Mouse (Mus musculus): ENCODE results near the gene 1700109H08Rik. TPM values are rescaled to one million over a fixed set of nuclear protein-coding genes. Genes with fewer than 3 reads are reported as not detected.

Gene 1700109H08Rik
- polyA plus RNA-seq, 1 experiment, result 4.5 TPM

DNA sequence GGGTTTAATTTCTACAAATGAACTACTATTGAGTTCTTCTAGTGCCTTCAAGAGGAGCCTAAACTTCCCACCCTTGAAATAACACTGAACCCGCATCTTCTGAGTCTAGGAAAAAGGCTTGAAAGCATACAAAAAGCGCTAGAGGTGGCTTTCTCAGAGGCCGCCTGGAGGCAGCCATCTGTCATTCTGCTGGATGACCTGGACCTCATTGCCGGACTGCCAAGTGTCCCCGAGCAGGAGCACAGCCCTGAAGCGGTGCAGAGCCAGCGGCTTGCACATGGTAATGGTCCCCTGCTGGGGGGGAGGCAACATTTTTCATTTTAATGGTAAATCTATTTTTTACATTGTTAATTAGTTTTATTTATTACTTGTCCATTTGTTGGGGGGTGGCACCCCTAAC is 49.1 kb downstream of the 1700109H08Rik start:
- WGBS, result 97% methylated on average over 7 of the region's 7 CpGs
- H3K36me3 ChIP-seq (ENCODE audit: control insufficient read depth, insufficient read depth, low read length), result peaks cover 7% of the 10 kb centered on the region
- no peaks in the 10 kb centered on the region for H3K27me3 ChIP-seq (ENCODE audit: control insufficient read depth, insufficient read depth, low read length)

DNA sequence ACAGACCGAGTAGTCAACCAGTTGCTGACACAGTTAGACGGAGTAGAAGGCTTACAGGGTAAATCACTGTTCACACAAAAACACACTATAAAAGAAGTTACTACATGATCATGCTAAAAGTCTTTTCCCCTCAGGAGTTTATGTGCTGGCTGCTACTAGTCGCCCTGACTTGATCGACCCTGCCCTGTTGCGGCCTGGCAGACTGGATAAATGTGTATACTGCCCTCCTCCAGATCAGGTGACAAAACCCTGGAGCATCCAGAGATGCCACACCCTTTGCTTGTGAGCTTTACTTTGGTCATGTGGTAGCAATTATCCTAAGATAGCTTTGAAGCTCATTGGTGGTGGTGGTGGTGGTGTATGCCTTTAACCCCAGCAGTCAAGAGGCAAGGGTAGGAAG is 58.7 kb downstream of the 1700109H08Rik start:
- 95% methylated on average over 5 of the region's 5 CpGs for WGBS
- TF ChIP-seq CTCF (IDR thresholded peaks at IDR 0.05; ENCODE audit: borderline replicate concordance, control insufficient read depth, extremely low read depth, insufficient read depth, low read length, poor library complexity), result no peak
- no peak for TF ChIP-seq POLR2A (IDR thresholded peaks at IDR 0.05; ENCODE audit: control insufficient read depth, extremely low read depth, insufficient read depth, low read length, poor library complexity)
- peaks cover under 1% of the 10 kb centered on the region; the same call in 1 of the 2 replicates for H3K36me3 ChIP-seq (ENCODE audit: control insufficient read depth, insufficient read depth, low read length)

More for the DNA sequence above, 49.1 kb downstream of the 1700109H08Rik start:
- no peak overlapping the region for H3K4me3 ChIP-seq (ENCODE audit: control insufficient read depth, insufficient read depth, low read length)
- DNase-seq, result no peak
- TF ChIP-seq CTCF (IDR thresholded peaks at IDR 0.05; ENCODE audit: borderline replicate concordance, control insufficient read depth, extremely low read depth, insufficient read depth, low read length, poor library complexity) (no peak), POLR2A (IDR thresholded peaks at IDR 0.05; ENCODE audit: control insufficient read depth, extremely low read depth, insufficient read depth, low read length, poor library complexity) (no peak)
- no peak overlapping the region for H3K27ac ChIP-seq (ENCODE audit: control insufficient read depth, insufficient read depth, low read length)
- no peaks in the 10 kb centered on the region for H3K4me1 ChIP-seq (replicated peaks; ENCODE audit: control insufficient read depth, insufficient read depth, low read length)

DNA sequence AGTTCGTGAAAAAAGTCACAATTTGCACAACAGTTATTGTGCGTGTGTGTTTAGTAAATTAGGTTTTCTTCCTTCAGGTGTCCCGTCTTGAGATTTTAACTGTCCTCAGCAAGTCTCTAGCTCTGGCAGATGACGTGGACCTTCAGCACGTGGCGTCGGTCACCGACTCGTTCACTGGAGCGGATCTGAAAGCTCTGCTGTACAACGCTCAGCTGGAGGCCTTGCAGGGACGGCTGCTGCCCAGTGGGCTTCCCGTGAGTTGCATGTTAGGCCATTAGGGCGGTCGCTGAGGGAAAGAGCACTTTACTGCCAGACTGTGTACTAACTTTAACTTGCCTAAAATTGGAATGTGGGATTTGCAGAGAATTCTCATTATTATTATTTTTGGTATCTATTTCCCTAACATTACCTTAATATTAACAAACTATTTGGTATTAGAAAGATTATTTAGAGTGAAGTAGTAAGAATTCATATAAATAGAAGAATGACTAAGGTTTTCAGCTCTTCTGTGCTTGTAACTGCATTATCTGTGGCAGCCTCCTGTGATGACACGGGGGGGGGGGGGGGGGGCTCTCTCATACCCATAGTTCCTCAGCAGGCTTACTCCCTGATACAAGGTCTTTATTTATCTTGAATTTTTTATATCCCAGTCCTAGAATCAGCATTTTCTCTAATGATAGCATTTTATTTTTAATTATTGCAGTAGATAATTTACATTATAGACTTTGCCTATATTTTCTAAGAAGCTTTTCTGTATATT is 60.3 kb downstream of the 1700109H08Rik start:
- WGBS, result 93% methylated on average over 16 of the region's 16 CpGs
- Histone ChIP-seq H3K27me3 (ENCODE audit: control insufficient read depth, insufficient read depth, low read length) (no peaks in the 10 kb centered on the region), H3K36me3 (ENCODE audit: control insufficient read depth, insufficient read depth, low read length) (0 out of 2 replicates have a peak, but pooled peaks cover 3% of the 10 kb centered on the region), H3K4me3 (ENCODE audit: control insufficient read depth, insufficient read depth, low read length) (no peak overlapping the region), H3K4me1 (replicated peaks; ENCODE audit: control insufficient read depth, insufficient read depth, low read length) (no peaks in the 10 kb centered on the region), H3K27ac (ENCODE audit: control insufficient read depth, insufficient read depth, low read length) (no peak overlapping the region)
- DNase-seq, result no peak
- TF ChIP-seq POLR2A (IDR thresholded peaks at IDR 0.05; ENCODE audit: control insufficient read depth, extremely low read depth, insufficient read depth, low read length, poor library complexity), result no peak
- no peak for TF ChIP-seq CTCF (IDR thresholded peaks at IDR 0.05; ENCODE audit: borderline replicate concordance, control insufficient read depth, extremely low read depth, insufficient read depth, low read length, poor library complexity)

More for the DNA sequence above, 58.7 kb downstream of the 1700109H08Rik start:
- no peak for DNase-seq
- H3K27me3 ChIP-seq (ENCODE audit: control insufficient read depth, insufficient read depth, low read length), result no peaks in the 10 kb centered on the region
- no peak overlapping the region for H3K4me3 ChIP-seq (ENCODE audit: control insufficient read depth, insufficient read depth, low read length)
- H3K27ac ChIP-seq (ENCODE audit: control insufficient read depth, insufficient read depth, low read length), result no peak overlapping the region
- H3K4me1 ChIP-seq (replicated peaks; ENCODE audit: control insufficient read depth, insufficient read depth, low read length), result no peaks in the 10 kb centered on the region

DNA sequence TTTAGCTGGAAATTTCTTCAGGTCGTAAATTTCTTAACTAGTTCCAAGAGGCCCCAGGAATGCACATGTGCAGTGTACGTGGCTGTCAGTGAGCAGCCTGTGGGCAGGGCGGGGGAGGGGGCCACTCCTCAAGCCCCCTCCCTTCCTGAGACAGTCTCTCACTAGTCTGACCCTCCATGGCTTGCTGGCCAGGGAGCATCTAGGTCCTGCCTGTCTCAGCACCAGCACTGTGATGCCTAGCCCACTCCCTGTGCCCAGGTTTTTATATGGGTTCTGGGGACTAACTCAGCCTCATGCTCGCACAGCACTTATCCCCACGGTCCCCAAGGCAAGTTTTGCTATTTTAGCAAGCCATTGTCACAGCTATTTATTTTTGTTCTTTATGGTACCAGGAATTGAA is 60.9 kb downstream of the 1700109H08Rik start:
- Histone ChIP-seq H3K27ac (ENCODE audit: control insufficient read depth, insufficient read depth, low read length) (no peak overlapping the region), H3K36me3 (ENCODE audit: control insufficient read depth, insufficient read depth, low read length) (0 out of 2 replicates have a peak, but pooled peaks cover 3% of the 10 kb centered on the region), H3K27me3 (ENCODE audit: control insufficient read depth, insufficient read depth, low read length) (no peaks in the 10 kb centered on the region), H3K4me3 (ENCODE audit: control insufficient read depth, insufficient read depth, low read length) (no peak overlapping the region), H3K4me1 (replicated peaks; ENCODE audit: control insufficient read depth, insufficient read depth, low read length) (no peaks in the 10 kb centered on the region)
- DNase-seq, result no peak
- no peak for TF ChIP-seq CTCF (IDR thresholded peaks at IDR 0.05; ENCODE audit: borderline replicate concordance, control insufficient read depth, extremely low read depth, insufficient read depth, low read length, poor library complexity)
- TF ChIP-seq POLR2A (IDR thresholded peaks at IDR 0.05; ENCODE audit: control insufficient read depth, extremely low read depth, insufficient read depth, low read length, poor library complexity), result no peak
- whole genome bisulfite sequencing, result 95% methylated on average over 5 of the region's 5 CpGs

DNA sequence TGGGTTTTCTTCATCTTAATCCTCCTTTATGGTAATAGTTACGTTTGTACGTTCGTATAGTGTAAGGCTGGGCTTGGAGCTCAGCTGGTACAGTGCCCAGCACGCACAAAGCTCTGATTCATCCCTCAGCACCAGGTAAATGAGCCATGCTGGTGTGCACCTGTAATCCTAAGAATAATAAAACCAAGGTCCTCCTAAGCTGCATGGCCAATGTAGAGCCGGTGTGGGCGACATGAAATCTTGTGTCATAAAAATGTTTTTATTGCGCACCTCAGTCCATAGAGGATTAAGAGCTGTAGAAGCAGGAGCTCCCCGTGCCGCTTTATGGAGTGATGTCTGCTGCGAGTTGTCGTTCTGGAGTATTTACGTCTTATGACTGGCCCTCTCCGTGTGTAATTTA is 61.9 kb downstream of the 1700109H08Rik start:
- 0 out of 2 replicates have a peak, but pooled peaks cover 3% of the 10 kb centered on the region for H3K36me3 ChIP-seq (ENCODE audit: control insufficient read depth, insufficient read depth, low read length)
- TF ChIP-seq POLR2A (IDR thresholded peaks at IDR 0.05; ENCODE audit: control insufficient read depth, extremely low read depth, insufficient read depth, low read length, poor library complexity) (no peak), CTCF (IDR thresholded peaks at IDR 0.05; ENCODE audit: borderline replicate concordance, control insufficient read depth, extremely low read depth, insufficient read depth, low read length, poor library complexity) (no peak)

DNA sequence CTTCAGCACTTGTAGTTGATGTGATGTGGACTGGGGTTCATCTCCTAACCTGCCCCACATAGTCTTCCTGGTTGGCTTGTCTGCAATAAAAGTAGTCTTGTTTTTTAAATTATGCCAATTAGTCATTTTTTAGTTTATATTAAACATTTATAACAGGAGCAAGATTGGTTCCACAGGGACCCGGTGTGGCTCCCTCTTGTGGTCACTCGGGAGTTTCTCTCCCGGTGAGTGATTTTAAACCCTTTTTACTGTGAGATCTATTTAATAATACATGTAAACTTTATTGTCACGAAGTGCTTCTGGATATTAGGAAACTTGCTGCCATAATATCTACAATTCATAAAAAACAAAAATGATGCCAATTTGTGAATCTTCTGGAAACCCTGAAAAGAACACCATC is 62.6 kb downstream of the 1700109H08Rik start:
- H3K4me1 ChIP-seq (replicated peaks; ENCODE audit: control insufficient read depth, insufficient read depth, low read length), result no peaks in the 10 kb centered on the region
- TF ChIP-seq CTCF (IDR thresholded peaks at IDR 0.05; ENCODE audit: borderline replicate concordance, control insufficient read depth, extremely low read depth, insufficient read depth, low read length, poor library complexity) (no peak), POLR2A (IDR thresholded peaks at IDR 0.05; ENCODE audit: control insufficient read depth, extremely low read depth, insufficient read depth, low read length, poor library complexity) (no peak)
- no peak overlapping the region for H3K4me3 ChIP-seq (ENCODE audit: control insufficient read depth, insufficient read depth, low read length)
- 82% methylated on average over 4 of the region's 4 CpGs for WGBS
- no peak overlapping the region for H3K27ac ChIP-seq (ENCODE audit: control insufficient read depth, insufficient read depth, low read length)
- no peak for DNase-seq
- no peaks in the 10 kb centered on the region for H3K27me3 ChIP-seq (ENCODE audit: control insufficient read depth, insufficient read depth, low read length)
- H3K36me3 ChIP-seq (ENCODE audit: control insufficient read depth, insufficient read depth, low read length), result 0 out of 2 replicates have a peak, but pooled peaks cover 3% of the 10 kb centered on the region

More for the DNA sequence above, 61.9 kb downstream of the 1700109H08Rik start:
- Histone ChIP-seq H3K4me1 (replicated peaks; ENCODE audit: control insufficient read depth, insufficient read depth, low read length) (no peaks in the 10 kb centered on the region), H3K4me3 (ENCODE audit: control insufficient read depth, insufficient read depth, low read length) (no peak overlapping the region), H3K27ac (ENCODE audit: control insufficient read depth, insufficient read depth, low read length) (no peak overlapping the region), H3K27me3 (ENCODE audit: control insufficient read depth, insufficient read depth, low read length) (no peaks in the 10 kb centered on the region)
- DNase-seq, result no peak
- 96% methylated on average over 13 of the region's 13 CpGs for WGBS

Other genes with a start within 250 kb of the 1700109H08Rik start
- 42.2 and 59.0 TPM in 2 replicates for gene Cdk6, start 230.1 kb upstream of the 1700109H08Rik start, polyA plus RNA-seq (2012; rRNA removed)
- gene Fam133b, start 27.7 kb upstream of the 1700109H08Rik start, polyA plus RNA-seq (2012; rRNA removed), result 13.4 and 13.7 TPM in 2 replicates
- gene Pex1, start 24.5 kb downstream of the 1700109H08Rik start, polyA plus RNA-seq (2012; rRNA removed), result 9.4 and 10.2 TPM in 2 replicates
- gene Rbm48, start 25.0 kb downstream of the 1700109H08Rik start, polyA plus RNA-seq (2012; rRNA removed), result 8.9 and 9.7 TPM in 2 replicates
- not detected in 2 replicates for gene Tmbim7, start 79.6 kb downstream of the 1700109H08Rik start, polyA plus RNA-seq (2012; rRNA removed)
- 37.1 and 52.0 TPM in 2 replicates for gene Gatad1, start 85.6 kb downstream of the 1700109H08Rik start, polyA plus RNA-seq (2012; rRNA removed)
- 10.4 and 10.5 TPM in 2 replicates for gene Ankib1, start 231.4 kb downstream of the 1700109H08Rik start, polyA plus RNA-seq (2012; rRNA removed)
- 17.2 and 19.9 TPM in 2 replicates for gene Krit1, start 231.6 kb downstream of the 1700109H08Rik start, polyA plus RNA-seq (2012; rRNA removed)

All from thymus, adult 2 months (tissue).